Mouse (Mus musculus): ENCODE data around the gene Abcg2. TPM values are rescaled to one million over a fixed set of nuclear protein-coding genes. Genes with fewer than 3 reads are reported as not detected.
A peak's percentile ranks its signal among the peaks of the same experiment; 100 is the strongest.
"Not testable (repeated sequence)": the region's sequence is repeated elsewhere in the genome, so short reads cannot be mapped to it uniquely, and the experiment has no call there.

Gene Abcg2
- polyA plus RNA-seq, 1 experiment from 2014 or later, result 184 TPM

DNA sequence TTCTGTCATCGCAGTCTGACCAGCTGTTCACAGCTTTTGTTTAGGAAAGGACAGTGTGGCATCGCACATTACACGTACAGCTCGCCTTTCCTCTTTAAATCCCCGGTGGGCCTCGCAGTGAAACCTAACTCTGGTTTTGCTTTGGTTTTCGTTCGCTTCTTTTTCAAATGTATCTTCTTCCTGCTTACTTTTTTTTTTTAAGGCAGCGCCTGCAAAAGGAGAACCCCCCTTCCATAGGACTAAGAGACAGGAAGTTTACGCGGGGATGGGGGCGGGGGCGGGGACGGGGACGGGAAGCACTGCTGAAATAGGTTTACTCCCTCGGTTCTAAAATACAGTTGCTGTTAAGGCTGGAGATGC is 12.0 kb downstream of the Abcg2 start:
- Histone ChIP-seq H3K4me2 (ENCODE audit: low read depth, low read length) (peak overlapping the region; percentile 40), H3K9me3 (replicated peaks; ENCODE audit: control insufficient read depth, low read length) (no peaks in the 10 kb centered on the region), H3K27ac (ENCODE audit: low read length) (peak overlapping the region; percentile 39), H3K4me1 (ENCODE audit: control insufficient read depth, low read depth, low read length) (no peaks in the 10 kb centered on the region), H3K36me3 (ENCODE audit: control insufficient read depth, insufficient read depth) (no peaks in the 10 kb centered on the region), H3K4me3 (ENCODE audit: low read depth, low read length) (peak overlapping the region; percentile 38), H3K27me3 (ENCODE audit: control insufficient read depth, insufficient read depth, low read depth, low read length) (no peaks in the 10 kb centered on the region), H3K9ac (ENCODE audit: low read depth, low read length) (peak overlapping the region; percentile 12; the same call in 1 of the 2 replicates)
- 12% methylated on average over 16 of the region's 16 CpGs for WGBS (ENCODE audit: insufficient replicate concordance)
- peak; percentile 60 for ATAC-seq (ENCODE audit: low read depth)

DNA sequence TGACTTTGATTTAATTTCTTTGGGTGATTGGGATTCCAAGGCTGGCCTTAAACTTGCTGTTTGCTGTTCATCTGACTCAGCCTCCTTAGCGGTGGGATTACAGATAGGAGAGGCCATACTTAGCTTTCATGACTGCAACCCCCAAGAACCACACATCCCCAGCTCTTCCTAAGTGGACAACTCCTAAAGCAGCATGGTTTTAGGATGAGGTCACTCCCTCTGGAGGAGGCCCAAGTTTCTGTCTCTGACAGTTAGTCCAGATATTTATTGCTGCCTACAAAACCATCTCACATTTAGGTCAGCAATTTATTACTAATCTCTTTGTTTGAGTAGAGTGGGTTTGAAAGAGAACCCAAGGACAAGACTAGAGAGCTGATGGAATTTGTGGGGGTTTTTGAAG is 17.8 kb downstream of the Abcg2 start:
- not testable (repeated sequence) for H3K27ac ChIP-seq (ENCODE audit: low read length); H3K4me1 ChIP-seq (ENCODE audit: control insufficient read depth, low read depth, low read length); H3K27me3 ChIP-seq (ENCODE audit: control insufficient read depth, insufficient read depth, low read depth, low read length); H3K9me3 ChIP-seq (replicated peaks; ENCODE audit: control insufficient read depth, low read length); H3K9ac ChIP-seq (ENCODE audit: low read depth, low read length); ATAC-seq (ENCODE audit: low read depth); H3K4me3 ChIP-seq (ENCODE audit: low read depth, low read length); H3K36me3 ChIP-seq (ENCODE audit: control insufficient read depth, insufficient read depth); H3K4me2 ChIP-seq (ENCODE audit: low read depth, low read length)
- 46% methylated on average over 1 of the region's 1 CpGs for WGBS (ENCODE audit: insufficient replicate concordance)

DNA sequence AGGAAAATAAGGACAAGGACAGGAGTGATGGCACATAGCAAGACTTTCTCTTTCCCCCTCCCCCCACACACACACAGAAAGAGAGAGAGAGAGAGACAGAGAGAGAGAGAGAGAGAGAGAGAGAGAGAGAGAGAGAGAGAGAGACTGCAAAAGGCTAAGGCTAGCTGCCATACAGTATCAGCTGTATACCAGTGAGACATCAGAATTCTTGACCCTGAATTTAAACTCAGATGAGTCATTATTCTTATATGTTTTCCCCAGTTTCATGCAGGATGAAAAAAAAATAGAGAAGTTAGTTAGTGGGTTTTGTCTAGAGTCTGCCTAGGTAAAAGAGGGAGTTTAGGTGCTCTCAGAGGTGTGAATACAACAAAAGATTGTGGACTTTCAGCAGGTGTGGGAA is 18.7 kb downstream of the Abcg2 start:
- H3K9ac ChIP-seq (ENCODE audit: low read depth, low read length); H3K36me3 ChIP-seq (ENCODE audit: control insufficient read depth, insufficient read depth); H3K27ac ChIP-seq (ENCODE audit: low read length); H3K4me1 ChIP-seq (ENCODE audit: control insufficient read depth, low read depth, low read length); ATAC-seq (ENCODE audit: low read depth); H3K4me3 ChIP-seq (ENCODE audit: low read depth, low read length); H3K27me3 ChIP-seq (ENCODE audit: control insufficient read depth, insufficient read depth, low read depth, low read length); H3K4me2 ChIP-seq (ENCODE audit: low read depth, low read length); H3K9me3 ChIP-seq (replicated peaks; ENCODE audit: control insufficient read depth, low read length): not testable (repeated sequence)

DNA sequence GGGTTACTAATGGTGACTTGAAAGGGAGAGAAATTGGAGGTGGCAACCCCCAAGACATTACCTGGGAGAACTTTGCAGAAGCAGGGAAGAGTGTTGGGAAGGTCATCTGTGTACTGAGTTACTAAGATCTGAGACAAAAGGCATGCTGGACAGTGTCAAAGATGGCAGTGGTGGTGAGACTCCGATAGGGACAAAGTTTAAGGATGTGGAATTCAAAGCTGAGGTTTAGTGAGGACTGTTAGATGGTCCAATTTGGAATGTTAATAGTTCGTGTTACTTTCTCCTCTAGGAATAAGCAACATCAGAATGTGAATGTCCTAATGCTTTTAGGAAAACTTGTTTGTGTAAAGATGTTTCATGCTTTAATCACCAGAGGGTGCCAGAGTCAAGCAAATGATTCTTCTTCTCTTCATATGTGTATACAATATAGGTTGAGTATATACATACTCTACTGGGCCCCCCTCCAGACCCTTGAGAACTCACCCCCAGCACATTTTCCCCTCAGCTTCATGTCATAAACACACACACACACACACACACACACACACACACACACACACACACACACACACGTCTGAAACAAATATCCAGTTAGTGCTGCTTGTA is 19.3 kb downstream of the Abcg2 start:
- H3K4me2 ChIP-seq (ENCODE audit: low read depth, low read length); H3K9ac ChIP-seq (ENCODE audit: low read depth, low read length); H3K4me1 ChIP-seq (ENCODE audit: control insufficient read depth, low read depth, low read length); H3K36me3 ChIP-seq (ENCODE audit: control insufficient read depth, insufficient read depth); H3K27ac ChIP-seq (ENCODE audit: low read length); H3K27me3 ChIP-seq (ENCODE audit: control insufficient read depth, insufficient read depth, low read depth, low read length); H3K4me3 ChIP-seq (ENCODE audit: low read depth, low read length); H3K9me3 ChIP-seq (replicated peaks; ENCODE audit: control insufficient read depth, low read length): not testable (repeated sequence)
- ATAC-seq (ENCODE audit: low read depth), result peak; percentile 40; the same call in 1 of the 2 replicates
- 51% methylated on average over 3 of the region's 3 CpGs for WGBS (ENCODE audit: insufficient replicate concordance)

DNA sequence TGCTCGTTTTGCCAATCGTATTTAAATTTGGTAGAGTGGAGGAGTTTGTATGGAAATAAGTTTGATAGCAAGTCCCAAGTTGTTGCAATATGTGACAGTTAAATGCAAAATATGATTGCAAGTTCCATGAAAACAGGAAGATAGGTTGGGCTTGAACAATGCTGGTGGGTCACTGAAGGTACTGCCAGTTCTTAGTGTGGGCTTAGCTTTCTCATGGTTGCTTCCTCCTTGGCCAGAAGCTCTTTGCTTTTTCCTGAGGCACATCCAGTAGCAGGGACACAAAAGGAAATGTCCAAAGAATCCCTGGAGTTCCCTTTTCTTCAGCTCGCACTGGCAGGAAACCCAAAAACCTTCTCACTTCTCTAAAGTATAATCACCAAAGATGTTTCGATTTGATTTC is 22.3 kb downstream of the Abcg2 start:
- Histone ChIP-seq H3K27me3 (ENCODE audit: control insufficient read depth, insufficient read depth, low read depth, low read length) (no peaks in the 10 kb centered on the region), H3K4me1 (ENCODE audit: control insufficient read depth, low read depth, low read length) (peaks cover 8% of the 10 kb centered on the region), H3K4me3 (ENCODE audit: low read depth, low read length) (no peak overlapping the region), H3K27ac (ENCODE audit: low read length) (no peak overlapping the region), H3K9ac (ENCODE audit: low read depth, low read length) (no peak overlapping the region), H3K36me3 (ENCODE audit: control insufficient read depth, insufficient read depth) (no peaks in the 10 kb centered on the region), H3K9me3 (replicated peaks; ENCODE audit: control insufficient read depth, low read length) (0 out of 2 replicates have a peak, but pooled peaks cover 2% of the 10 kb centered on the region), H3K4me2 (ENCODE audit: low read depth, low read length) (no peak overlapping the region)
- WGBS (ENCODE audit: insufficient replicate concordance), result 72% methylated on average over 4 of the region's 4 CpGs
- no peak for ATAC-seq (ENCODE audit: low read depth)

DNA sequence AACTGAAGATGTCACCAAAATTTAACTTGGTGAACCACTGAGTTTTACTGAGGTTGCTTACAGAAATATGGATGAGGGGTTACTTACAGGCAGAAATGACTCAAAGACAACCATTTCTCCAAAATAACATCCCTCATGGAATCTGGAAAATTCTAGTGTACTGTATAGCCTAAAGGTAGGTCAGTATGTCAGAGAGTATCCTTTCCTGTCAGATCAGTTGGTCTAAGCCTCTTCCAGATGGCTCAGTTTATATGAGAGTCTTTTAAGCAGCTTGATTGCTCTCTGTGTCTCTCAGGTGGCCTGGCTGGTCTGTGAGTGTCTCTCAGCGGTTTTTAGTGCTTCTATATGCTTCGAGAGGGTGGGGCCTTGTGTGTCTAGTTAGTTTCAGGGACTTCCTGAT is 24.1 kb downstream of the Abcg2 start:
- ATAC-seq (ENCODE audit: low read depth), result no peak
- H3K27ac ChIP-seq (ENCODE audit: low read length), result no peak overlapping the region
- no peak overlapping the region for H3K4me3 ChIP-seq (ENCODE audit: low read depth, low read length)
- 0 out of 2 replicates have a peak, but pooled peaks cover 2% of the 10 kb centered on the region for H3K9me3 ChIP-seq (replicated peaks; ENCODE audit: control insufficient read depth, low read length)
- H3K36me3 ChIP-seq (ENCODE audit: control insufficient read depth, insufficient read depth), result no peaks in the 10 kb centered on the region
- H3K27me3 ChIP-seq (ENCODE audit: control insufficient read depth, insufficient read depth, low read depth, low read length), result no peaks in the 10 kb centered on the region
- H3K4me1 ChIP-seq (ENCODE audit: control insufficient read depth, low read depth, low read length), result peaks cover 8% of the 10 kb centered on the region
- H3K4me2 ChIP-seq (ENCODE audit: low read depth, low read length), result no peak overlapping the region
- H3K9ac ChIP-seq (ENCODE audit: low read depth, low read length), result no peak overlapping the region
- 77% methylated on average over 2 of the region's 2 CpGs for WGBS (ENCODE audit: insufficient replicate concordance)

DNA sequence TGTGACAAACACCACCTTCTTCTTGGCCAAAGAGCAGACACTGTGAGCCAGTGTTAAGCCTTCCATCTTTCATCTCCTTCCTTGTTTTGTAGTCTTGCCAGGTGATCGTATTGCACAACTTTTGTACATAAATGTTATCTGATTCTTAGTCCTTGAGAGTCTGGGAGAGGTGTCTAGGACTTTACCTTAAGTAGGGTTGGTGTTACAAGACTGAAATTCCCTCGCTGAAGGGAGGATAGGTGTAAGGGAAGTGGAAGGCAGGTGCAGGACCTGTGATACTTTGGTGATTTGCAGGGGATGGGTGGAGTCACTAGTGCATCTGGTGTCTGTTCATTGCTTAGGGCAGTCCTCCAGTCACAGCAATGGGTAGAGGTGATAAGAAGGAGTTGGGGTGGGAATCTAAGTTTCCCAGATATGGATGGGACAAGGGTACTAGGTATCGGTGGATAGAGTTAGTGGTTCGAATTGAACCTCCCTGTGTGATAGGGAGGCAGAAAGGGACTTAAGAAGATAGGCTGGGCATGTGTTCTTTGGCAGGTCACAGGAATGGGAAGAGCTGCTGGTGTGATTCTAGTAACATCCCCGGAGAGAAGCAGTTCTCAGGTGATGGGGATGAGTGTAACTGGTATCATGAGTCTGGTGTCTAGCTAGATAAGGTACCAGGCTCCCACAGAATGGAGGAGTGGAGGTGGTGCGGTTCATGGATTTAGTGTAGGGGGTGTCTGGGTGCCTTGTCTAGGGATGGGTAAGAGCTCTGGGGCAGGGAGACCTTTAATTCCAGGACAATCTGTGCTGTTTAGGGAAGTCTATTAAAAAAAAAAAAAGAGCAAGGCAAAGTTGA is 25.8 kb downstream of the Abcg2 start:
- peak; percentile 88 for ATAC-seq (ENCODE audit: low read depth)
- Histone ChIP-seq H3K4me1 (ENCODE audit: control insufficient read depth, low read depth, low read length) (peaks cover 8% of the 10 kb centered on the region), H3K9ac (ENCODE audit: low read depth, low read length) (no peak overlapping the region), H3K27ac (ENCODE audit: low read length) (no peak overlapping the region), H3K4me3 (ENCODE audit: low read depth, low read length) (no peak overlapping the region), H3K36me3 (ENCODE audit: control insufficient read depth, insufficient read depth) (no peaks in the 10 kb centered on the region), H3K27me3 (ENCODE audit: control insufficient read depth, insufficient read depth, low read depth, low read length) (no peaks in the 10 kb centered on the region), H3K9me3 (replicated peaks; ENCODE audit: control insufficient read depth, low read length) (0 out of 2 replicates have a peak, but pooled peaks cover 2% of the 10 kb centered on the region), H3K4me2 (ENCODE audit: low read depth, low read length) (no peak overlapping the region)
- 48% methylated on average over 6 of the region's 6 CpGs for WGBS (ENCODE audit: insufficient replicate concordance)

DNA sequence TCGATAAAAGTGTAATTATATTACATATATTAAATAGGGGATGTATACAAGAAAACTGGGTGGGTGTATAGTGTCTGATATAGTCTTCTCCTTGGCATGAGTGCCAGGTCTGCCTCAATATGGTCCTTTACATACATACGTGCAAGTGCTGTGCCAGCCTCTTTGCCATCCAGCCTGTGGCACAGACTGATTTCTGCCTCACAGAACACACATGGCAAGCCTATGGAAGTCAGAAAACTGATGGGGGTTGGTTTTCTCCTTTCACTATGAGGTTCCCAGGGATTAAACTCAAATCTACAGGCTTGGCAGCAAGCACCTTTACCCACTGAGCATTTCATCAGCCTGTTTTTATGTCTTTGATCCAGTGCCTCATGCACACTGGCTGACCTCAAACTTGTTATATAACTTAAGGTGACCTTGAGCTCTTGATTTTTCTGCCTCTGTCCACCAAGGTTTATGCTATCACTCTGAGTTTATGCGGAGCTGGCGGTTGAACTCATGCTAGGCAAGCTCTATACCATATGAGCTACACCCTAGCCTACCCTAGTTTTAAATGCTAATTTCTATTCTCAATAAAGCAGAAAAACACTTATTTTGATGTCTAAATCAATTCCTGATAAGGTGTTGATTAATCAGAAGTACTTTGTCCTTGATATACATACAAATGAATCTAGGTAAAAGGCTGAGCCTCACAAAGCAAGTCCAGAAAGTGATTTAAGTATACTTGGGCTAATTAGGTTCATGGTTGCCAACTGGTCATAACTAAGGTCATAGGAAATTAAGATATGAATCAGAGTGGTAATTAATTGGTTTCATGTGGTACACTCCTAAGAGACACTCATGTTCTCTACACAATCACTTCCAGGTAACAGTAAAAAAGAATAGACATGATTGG is 26.7 kb downstream of the Abcg2 start:
- H3K4me3 ChIP-seq (ENCODE audit: low read depth, low read length), result no peak overlapping the region
- peaks cover 8% of the 10 kb centered on the region for H3K4me1 ChIP-seq (ENCODE audit: control insufficient read depth, low read depth, low read length)
- ATAC-seq (ENCODE audit: low read depth), result peak; percentile 31
- 0 out of 2 replicates have a peak, but pooled peaks cover 2% of the 10 kb centered on the region for H3K9me3 ChIP-seq (replicated peaks; ENCODE audit: control insufficient read depth, low read length)
- no peak overlapping the region for H3K4me2 ChIP-seq (ENCODE audit: low read depth, low read length)
- H3K36me3 ChIP-seq (ENCODE audit: control insufficient read depth, insufficient read depth), result no peaks in the 10 kb centered on the region
- no peak overlapping the region for H3K9ac ChIP-seq (ENCODE audit: low read depth, low read length)
- no peak overlapping the region for H3K27ac ChIP-seq (ENCODE audit: low read length)
- 59% methylated on average over 4 of the region's 4 CpGs for WGBS (ENCODE audit: insufficient replicate concordance)
- no peaks in the 10 kb centered on the region for H3K27me3 ChIP-seq (ENCODE audit: control insufficient read depth, insufficient read depth, low read depth, low read length)

All from liver, embryonic 16.5 days (tissue).